Mouse (Mus musculus) C2C12 (cell line): ENCODE measurements at regions not wholly inside any gene's neighbourhood (a gene's known extent, or its start where the extent isn't known, plus 50 kb on each side); places are given as distances from the start of the nearest gene placed in this dataset.

Experiments used
- H3K27me3 ChIP-seq: one replicate; pipeline ENCODE4 v1.6.1; 2011; ENCODE audit not compliant: control insufficient read depth, insufficient read depth, insufficient read length
- H3K36me3 ChIP-seq: one replicate; pipeline ENCODE4 v1.6.1; 2011; ENCODE audit not compliant: control insufficient read depth, insufficient read depth
- H3K4me3 ChIP-seq: one replicate; pipeline ENCODE4 v1.5.1; 2011; ENCODE audit warnings: mild to moderate bottlenecking, control low read depth; ENCODE audit not compliant: poor library complexity, insufficient read depth, severe bottlenecking
- H3K79me2 ChIP-seq: one replicate; pipeline ENCODE4 v1.6.1; 2011; ENCODE audit not compliant: control insufficient read depth, insufficient read depth
- H3K79me3 ChIP-seq: one replicate; pipeline ENCODE4 v1.6.1; 2011; ENCODE audit warnings: low read depth, control low read depth
- H3ac ChIP-seq: one replicate; pipeline ENCODE3; 2011; ENCODE audit warnings: low read depth; ENCODE audit not compliant: control insufficient read depth, insufficient read length
- CEBPB ChIP-seq: IDR thresholded peaks from one replicate; pipeline ENCODE4 v1.6.1; 2011; ENCODE audit warnings: low read depth, mild to moderate bottlenecking, control low read depth, moderate library complexity
- CTCF ChIP-seq: IDR thresholded peaks from one replicate; pipeline ENCODE4 v1.5.1; 2011; ENCODE audit not compliant: control insufficient read depth, insufficient read depth, insufficient read length
- FOSL1 ChIP-seq: IDR thresholded peaks from one replicate; pipeline ENCODE4 v1.8.0; 2011; ENCODE audit warnings: mild to moderate bottlenecking, low read length; ENCODE audit not compliant: poor library complexity, insufficient read depth, severe bottlenecking
- MAX ChIP-seq: IDR thresholded peaks from one replicate; pipeline ENCODE4 v1.6.1; 2011; ENCODE audit warnings: mild to moderate bottlenecking, control low read depth
- MYOD1 ChIP-seq: IDR thresholded peaks from one replicate; pipeline ENCODE4 v1.6.1; 2011; ENCODE audit warnings: low read depth; ENCODE audit not compliant: control insufficient read depth, insufficient read length
- MYOG ChIP-seq: IDR thresholded peaks from one replicate; pipeline ENCODE4 v1.6.1; 2011; ENCODE audit not compliant: control insufficient read depth, insufficient read length; ENCODE audit errors: extremely low read depth
- USF1 ChIP-seq: IDR thresholded peaks from one replicate; pipeline ENCODE4 v1.6.1; 2011; ENCODE audit warnings: low read depth, mild to moderate bottlenecking, control low read depth, moderate library complexity

DNA sequence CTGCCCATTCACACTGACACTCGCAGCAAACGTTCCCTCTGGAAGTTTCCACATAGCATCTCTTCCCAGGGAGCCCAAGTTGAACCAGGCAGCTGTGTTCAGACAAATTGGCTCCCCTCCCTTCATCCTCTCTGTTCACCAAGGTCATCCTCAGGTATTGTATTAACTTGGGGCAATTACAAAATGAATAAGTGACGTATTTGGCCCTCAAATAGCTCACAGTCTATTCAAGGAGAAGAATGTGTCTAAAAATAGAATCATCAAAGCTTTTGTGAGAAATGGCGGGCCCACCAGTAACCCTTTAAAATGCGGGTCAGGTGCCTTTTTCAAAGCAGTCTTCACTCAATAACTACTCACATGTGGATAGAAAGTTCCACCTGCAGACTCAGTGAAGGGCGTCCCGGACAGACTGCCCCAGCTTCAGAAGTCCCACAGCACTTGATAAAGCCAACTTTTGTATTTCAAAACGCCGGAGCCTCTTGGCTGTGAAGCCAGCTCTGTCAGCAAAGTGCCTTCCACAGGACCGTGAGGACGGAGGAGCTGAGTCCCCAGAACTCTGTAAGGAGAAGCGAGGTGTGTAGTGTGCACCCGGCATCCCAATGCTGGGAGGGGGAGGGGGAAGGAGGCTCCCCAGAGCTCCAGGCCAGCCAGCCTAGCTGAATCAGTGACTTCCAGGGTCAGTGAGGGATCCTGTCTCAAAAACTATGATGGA is 241.9 kb downstream of the Sipa1l2 start:
- Histone ChIP-seq H3ac (no peak overlapping the region), H3K36me3 (no peaks in the 10 kb centered on the region), H3K4me3 (no peak overlapping the region), H3K27me3 (no peaks in the 10 kb centered on the region), H3K79me2 (no peaks in the 10 kb centered on the region), H3K79me3 (no peaks in the 10 kb centered on the region)
- TF ChIP-seq MYOD1, result no peak

DNA sequence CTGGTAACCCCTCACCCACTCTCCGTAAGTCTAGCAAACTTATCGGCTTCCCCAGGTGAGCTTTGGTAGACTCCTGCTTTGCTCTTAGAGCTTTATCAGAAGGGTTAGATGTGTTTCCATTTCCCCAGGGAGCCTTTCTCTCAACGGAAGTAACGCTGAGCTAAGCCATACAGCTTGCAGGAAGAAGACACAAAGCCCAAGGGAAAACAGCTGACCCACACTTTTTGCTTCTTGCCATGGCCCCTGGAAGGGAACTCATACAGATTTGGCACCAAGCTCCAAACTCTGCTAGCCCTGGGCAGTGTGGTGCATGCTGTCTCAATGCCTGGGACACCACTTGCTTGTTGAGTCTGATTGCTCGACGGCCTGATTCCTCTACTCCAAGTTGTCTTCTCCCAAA is 242.6 kb downstream of the Sipa1l2 start:
- H3K36me3 ChIP-seq, result no peaks in the 10 kb centered on the region
- H3K4me3 ChIP-seq, result no peak overlapping the region
- no peaks in the 10 kb centered on the region for H3K27me3 ChIP-seq
- no peaks in the 10 kb centered on the region for H3K79me2 ChIP-seq
- H3ac ChIP-seq, result no peak overlapping the region
- TF ChIP-seq MYOD1 (no peak), USF1 (no peak), CTCF (no peak), CEBPB (no peak), MAX (no peak), MYOG (no peak)
- no peaks in the 10 kb centered on the region for H3K79me3 ChIP-seq

DNA sequence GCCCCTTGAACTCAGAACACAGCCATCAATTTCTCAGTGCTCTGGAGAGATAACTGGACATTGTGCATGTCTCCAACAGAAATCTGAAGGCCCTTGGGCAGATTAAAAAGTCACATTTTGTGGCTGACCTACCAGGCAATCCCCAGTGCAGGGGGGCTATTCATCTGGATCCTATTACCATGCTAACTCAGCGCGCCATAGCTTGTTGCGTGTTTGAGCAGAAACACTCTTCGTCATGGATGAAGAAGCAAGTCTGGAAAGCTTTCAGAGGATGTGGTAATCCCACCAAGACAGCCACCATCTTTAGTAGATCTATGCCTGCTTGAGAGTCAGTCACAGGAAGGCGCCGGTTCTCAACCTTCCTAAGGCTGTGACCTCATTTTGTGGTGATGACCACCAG is 243.9 kb downstream of the Sipa1l2 start:
- no peak overlapping the region for H3ac ChIP-seq
- no peaks in the 10 kb centered on the region for H3K27me3 ChIP-seq
- H3K79me2 ChIP-seq, result no peaks in the 10 kb centered on the region
- no peaks in the 10 kb centered on the region for H3K36me3 ChIP-seq
- TF ChIP-seq USF1 (no peak), FOSL1 (no peak)
- no peaks in the 10 kb centered on the region for H3K79me3 ChIP-seq
- H3K4me3 ChIP-seq, result no peak overlapping the region

DNA sequence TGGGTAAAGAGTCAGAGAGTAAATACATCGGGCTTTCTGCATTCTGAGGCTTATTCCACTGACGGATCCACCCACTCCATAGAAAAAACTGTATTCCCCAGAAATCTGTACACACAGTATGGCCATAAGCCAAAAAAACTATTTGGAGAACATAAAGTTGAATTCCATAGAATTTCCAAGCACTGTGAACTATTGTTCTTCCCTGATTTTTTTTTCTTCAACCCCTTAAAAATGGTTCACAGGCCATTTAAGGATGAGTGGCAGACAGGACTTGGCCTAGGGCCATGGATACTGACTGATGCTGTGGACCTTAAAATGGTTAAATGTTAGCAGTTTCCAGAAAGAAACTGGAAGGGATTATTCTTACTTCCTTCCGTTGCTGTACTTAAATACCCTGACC is 247.0 kb downstream of the Sipa1l2 start:
- Histone ChIP-seq H3K79me2 (no peaks in the 10 kb centered on the region), H3K27me3 (no peaks in the 10 kb centered on the region), H3K36me3 (no peaks in the 10 kb centered on the region), H3K4me3 (no peak overlapping the region), H3ac (no peak overlapping the region), H3K79me3 (no peaks in the 10 kb centered on the region)
- TF ChIP-seq FOSL1 (no peak), USF1 (no peak), CEBPB (no peak), MAX (no peak)

DNA sequence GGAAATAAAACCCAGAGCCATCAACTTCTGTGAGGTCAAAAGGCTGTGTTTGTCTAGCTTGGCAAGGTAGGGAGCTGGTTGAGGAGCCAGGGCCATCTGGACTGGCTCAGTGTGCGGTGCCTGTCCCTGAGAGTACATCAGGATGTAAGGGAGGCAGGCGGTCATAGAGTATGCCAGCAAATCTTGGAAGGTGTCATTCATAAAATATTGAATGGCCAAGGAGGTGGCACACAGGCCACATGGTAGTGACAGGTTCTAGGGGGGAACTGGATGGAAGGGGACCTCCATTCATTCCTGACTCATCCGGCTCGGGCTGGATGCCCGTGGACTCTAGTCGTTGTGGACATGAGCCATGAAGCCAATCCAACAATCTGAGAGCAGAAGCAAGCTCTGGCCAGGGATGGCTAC is 252.0 kb downstream of the Sipa1l2 start:
- Histone ChIP-seq H3ac (no peak overlapping the region), H3K4me3 (no peak overlapping the region), H3K79me3 (no peaks in the 10 kb centered on the region), H3K79me2 (no peaks in the 10 kb centered on the region), H3K36me3 (no peaks in the 10 kb centered on the region), H3K27me3 (no peaks in the 10 kb centered on the region)
- TF ChIP-seq MYOG, result no peak
- no peak for TF ChIP-seq CTCF
- TF ChIP-seq CEBPB, result no peak

DNA sequence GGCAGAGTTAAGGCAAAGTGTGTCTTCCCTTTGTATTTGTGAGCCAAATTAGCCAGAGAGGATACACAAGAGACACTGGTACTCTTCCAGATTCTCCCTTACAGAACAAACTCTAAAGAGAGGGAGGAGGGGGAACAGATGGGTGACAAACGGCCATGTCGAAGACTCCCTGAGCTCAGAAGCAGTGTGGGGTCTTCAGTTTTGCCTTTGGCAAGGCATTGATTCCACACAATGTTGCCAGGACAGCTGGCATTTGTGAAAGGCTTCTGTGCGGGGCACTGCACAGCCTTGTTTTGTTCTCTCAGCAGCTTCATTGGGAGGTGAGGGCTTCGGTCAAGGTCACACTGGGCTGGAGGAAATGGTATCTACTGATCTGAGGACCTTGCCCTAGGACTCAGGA is 253.9 kb downstream of the Sipa1l2 start:
- no peaks in the 10 kb centered on the region for H3K36me3 ChIP-seq
- H3K27me3 ChIP-seq, result no peaks in the 10 kb centered on the region
- no peaks in the 10 kb centered on the region for H3K79me3 ChIP-seq
- H3K79me2 ChIP-seq, result no peaks in the 10 kb centered on the region
- H3ac ChIP-seq, result no peak overlapping the region
- no peak overlapping the region for H3K4me3 ChIP-seq
- no peak for TF ChIP-seq USF1

DNA sequence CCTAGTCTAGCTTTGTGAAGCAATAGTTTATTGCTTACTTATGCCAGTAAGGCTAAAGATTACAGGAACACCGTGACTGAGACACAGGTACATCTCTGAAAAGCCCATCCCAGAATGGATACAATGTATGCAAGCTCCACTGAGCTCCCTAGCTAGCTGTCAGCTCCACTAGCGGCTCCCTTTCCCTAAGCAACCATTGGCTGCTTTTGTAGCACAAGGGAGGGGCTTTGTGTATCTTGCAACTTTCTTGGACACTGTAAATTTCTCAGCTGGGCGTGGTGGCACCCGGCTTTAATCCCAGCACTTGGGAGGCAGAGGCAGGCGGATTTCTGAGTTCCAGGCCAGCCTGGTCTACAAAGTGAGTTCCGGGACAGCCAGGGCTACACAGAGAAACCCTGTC is 254.6 kb downstream of the Sipa1l2 start:
- H3K79me2 ChIP-seq, result no peaks in the 10 kb centered on the region
- no peaks in the 10 kb centered on the region for H3K27me3 ChIP-seq
- no peak for TF ChIP-seq USF1
- TF ChIP-seq MAX, result no peak
- no peak for TF ChIP-seq MYOD1
- TF ChIP-seq MYOG, result no peak
- TF ChIP-seq CTCF, result no peak
- no peak for TF ChIP-seq FOSL1
- no peak for TF ChIP-seq CEBPB
- no peak overlapping the region for H3ac ChIP-seq
- no peak overlapping the region for H3K4me3 ChIP-seq
- no peaks in the 10 kb centered on the region for H3K36me3 ChIP-seq
- H3K79me3 ChIP-seq, result no peaks in the 10 kb centered on the region
